Mouse (Mus musculus) left cerebral cortex, adult 9 months (tissue): ENCODE results near the gene Rtp1.

ENCODE experiments used
- DNase-seq, 2 experiments: peaks; one replicate each; pipeline ENCODE4 v3.0.0; 2022; ENCODE audit warnings: low spot score in 2 of 2

Gene Rtp1

DNA sequence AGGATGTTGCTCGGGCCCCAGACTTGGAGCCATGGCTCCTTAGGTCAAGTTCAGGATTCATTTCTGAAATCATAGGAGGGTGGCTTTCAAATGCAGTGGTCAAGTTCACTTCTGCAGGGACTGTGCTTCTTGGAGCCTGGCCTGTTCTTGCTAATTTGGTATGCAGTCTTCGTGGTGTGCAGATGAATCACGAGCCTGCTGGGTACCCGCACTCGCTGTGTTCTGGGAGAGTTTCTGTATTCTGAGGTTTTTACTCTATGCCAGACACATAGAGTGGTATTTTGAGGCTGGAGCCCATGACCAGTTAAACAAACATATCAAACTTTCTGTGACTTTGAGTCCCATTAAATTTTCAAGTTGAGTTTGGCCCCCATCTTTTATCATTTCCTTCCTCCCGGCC lies 25.4 kb downstream of the Rtp1 start:
- no peak for DNase-seq

DNA sequence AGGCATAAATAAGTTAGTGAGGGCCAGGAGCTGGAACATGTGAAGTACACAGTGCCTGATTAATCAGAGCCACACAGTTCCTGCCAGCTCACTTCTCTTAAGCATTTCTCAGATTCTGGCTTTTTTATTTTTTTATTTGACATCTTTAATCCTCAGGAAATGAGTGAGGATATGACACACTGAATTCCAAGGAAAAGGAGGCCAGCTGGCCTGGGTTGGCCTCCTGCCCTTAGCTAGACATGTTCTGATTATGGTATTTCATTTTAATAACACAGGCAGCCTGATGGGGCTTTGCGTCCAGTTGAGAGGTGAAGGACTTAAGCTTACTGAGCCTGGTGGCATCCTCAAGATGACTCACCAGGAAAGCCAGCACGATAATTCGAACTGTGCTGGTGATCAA lies 27.6 kb downstream of the Rtp1 start:
- DNase-seq = no peak

DNA sequence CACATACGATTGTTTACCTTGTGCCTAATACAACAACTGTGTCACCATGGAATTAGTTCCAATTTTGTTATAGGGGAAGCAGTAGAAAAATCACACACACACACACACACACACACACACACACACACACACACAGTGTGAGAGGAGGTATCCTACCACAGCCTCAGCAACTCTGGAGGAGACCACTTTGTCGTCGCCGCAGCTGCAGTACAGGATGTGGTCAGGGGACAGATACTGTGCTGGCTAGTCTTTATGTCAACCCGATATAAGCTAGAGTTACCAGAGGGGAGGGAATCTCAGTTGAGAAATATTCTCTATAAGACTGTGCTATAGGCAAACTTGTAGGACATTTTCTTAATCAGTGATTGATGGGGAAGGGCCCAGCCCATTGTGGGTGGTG lies 28.4 kb downstream of the Rtp1 start:
- no peak for DNase-seq

DNA sequence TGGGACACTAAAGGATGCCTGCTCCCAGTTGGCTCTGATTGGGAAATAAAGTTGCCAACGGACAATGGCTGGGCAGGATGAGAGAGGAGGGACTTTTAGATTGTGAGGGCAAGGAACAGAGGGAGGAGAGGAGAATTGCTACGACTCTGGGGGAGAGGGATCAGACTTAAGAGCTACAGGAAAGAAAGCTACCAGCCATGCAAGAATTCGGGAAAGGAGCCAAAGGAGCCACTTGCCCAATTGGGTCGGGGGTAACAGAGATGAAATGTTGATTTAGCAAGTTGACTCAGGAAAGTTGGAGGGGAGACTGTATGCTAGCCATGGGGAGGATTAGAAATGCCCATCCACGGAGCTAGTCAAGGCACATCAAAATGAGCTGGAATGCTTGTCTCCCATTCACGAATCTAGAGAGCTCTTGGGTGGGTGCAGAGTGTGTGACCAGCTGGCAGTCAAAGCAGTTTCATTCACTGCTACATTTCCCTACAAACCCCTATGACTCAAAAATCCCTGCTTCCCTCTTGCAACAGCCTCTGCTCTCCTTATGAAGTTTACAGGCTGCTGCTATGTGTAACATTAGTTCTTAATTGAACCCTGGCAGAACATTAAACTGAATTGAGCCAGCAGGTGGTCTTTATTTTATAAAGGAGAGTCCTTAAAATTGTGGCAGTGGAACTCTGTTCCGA lies 30.1 kb downstream of the Rtp1 start:
- DNase-seq = no peak

DNA sequence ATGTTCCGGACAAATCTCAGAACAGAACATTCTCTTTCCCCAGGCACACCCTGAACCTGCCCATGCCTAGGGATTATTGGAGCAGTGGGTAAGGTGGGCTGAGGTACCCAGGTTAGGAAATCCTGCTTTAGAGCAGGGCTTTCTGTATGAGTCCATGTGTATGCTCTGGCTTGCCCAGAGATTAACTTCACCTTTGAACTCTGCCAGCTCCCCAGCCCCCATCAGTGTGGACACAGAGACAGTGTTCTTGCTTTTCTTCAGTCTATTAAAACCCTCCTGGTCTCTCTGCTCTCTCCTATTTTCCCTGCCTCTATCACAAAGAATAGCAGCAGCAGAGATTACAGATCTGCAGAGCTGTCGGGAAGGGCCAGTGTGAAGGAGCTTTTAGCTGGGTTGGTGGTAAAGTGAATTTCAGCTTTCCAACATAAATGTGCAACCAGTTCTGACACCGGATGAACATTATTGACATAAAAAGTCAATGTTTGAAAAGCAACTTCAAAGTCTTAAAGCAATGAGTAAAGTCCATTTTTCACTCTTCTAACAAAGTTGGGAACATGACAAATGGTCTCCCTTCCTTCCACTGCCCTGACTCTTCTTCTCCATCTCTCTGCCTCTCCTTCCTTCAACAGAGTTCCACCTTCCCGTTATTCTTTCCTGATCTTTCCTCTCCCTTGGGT lies 34.9 kb downstream of the Rtp1 start:
- no peak for DNase-seq

DNA sequence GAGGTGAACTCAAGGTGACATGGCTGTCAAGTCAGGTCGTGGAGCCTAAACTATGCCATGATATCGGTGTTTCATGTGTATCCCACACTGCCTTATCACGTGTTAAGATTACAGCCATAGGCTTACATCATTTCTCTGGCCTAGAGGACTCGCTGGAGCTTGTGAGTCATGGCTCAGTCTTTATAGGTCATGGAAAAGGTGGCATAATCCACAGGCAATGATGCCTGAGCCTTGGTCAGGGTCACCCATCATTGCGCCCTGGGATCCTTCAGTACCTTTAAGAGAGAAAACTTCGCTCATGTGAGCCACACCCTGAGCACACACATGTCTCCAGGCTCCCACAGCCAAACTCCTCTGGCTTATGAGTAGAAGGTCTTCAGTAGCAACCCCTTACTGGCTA lies 42.6 kb downstream of the Rtp1 start:
- DNase-seq = no peak

DNA sequence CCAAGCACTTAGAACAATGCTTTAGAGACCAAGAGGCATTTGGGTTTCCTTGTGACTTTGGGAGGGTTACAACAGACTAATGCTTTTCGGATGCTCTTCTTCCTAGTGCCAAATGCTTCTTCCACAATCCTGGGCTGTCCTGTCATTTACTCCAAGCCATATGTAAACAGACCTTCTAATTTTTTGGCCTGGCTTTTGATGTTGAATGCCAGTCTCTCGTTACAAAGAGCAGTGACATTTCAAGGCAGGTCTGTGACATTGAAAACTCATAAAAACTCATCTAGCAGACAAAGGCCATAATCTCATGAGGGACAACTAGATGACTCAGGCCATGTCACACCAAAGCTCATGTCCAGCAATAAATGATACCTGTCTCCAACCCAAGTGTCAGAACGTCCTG lies 43.1 kb downstream of the Rtp1 start:
- DNase-seq = no peak

DNA sequence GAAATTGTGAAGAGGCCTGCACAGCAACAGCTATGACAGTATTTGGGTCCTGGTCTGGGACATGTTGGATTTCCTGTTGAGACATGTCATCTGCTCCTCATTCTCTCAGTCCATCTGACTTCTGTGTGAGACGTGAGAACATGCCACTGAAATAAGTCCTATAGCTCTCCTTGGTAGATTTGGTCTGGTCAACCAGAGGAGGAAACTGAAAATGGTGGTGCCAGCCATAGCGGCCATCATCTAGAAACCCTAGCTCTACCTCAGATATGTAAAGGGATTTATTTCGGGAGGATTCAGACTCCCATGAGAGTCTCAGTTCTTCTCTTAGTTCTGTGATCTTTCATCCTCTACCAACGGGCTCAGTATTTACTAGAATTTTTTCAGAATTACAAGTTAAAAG lies 46.7 kb downstream of the Rtp1 start:
- DNase-seq = no peak

DNA sequence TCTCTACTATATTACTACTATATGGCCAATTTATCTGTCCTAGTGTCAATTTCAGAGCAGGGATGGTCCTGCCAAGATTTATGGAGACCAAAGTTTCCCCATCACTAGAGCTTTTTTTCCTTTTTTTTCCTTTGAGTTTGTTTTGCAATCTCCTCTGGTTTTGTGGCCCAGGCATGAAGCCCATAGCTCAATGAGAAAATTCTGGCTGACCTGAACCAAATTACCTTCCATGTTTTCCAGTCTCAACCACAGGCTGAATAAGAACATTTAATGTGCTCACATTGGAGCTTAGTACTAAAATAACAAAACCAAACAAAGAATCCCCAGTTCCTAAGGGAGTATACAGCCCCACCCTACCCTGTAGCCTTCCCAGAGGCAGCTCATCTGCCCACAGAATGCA lies 47.7 kb downstream of the Rtp1 start:
- no peak for DNase-seq

DNA sequence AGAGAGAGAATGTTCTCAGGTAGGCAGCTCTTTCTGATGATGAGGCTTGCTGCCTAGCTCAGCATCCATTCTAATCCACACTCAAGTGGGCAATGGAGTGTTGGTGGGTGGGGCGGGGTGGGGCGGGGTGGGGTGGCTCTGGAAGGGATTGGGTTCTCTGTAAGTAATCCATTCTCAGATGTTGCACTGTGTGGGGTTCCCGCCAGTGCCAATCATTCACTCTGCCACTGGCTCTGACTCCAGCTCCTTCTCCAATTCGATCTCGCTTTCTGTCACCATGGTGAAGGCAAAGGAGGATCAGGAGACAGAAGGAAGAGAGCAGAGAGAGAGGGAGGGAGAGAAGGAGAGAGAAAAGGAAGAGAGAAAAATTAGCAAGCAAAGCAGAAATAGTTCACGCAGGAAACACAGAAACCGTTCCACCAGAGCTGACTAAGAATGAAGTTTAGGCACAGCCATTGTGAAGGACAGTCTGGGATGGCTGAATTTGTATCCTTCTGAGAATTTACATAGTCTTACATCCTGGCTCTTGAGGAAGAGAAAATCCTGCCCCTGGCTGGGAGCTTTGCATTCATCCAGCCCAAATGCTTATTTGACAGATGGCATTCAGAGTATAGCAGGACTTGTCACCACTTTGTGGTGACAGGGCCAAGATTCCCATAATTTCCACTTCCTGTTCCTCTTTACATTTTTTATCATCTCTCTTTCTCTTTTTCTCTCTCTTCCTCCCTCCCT lies 51.1 kb downstream of the Rtp1 start:
- DNase-seq = no peak

DNA sequence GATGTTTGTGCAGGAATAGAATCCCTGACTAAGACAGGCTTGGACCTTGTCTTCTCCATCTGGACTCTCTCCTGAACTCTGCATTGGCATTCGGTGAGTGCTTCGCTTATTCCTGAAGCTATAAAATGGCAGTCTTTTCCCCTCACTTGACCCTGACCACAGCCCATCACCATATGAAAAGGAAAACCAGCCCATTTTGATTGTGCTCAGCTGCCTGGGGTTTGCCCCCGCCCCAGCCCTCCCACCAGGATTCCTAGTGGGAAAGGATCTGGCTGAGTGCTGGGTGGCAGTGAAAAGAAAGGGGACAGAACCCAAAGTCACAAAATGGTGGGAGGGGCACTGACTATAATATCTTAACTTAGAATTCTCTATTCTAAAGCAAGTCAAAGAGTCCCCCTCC lies 53.3 kb downstream of the Rtp1 start:
- DNase-seq = no peak

DNA sequence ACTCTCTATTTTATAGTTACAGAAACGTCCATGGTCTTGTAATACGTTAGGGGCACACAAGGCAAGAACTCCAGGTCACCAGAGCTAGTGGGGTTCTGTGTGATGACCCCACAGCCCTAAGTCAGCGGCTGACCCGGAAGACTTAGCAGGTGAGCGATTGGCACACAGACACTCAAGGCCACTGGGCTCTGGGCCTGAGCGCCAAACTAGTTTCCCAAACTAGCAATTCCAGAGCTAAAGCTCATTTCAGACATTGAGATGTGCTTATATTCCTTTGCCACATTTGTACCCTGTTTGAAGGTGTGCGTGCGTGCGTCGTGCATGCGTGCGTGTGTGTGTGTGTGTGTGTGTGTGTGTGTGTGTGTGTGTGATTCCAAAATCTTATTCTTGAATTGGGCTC lies 53.9 kb downstream of the Rtp1 start:
- no peak for DNase-seq

DNA sequence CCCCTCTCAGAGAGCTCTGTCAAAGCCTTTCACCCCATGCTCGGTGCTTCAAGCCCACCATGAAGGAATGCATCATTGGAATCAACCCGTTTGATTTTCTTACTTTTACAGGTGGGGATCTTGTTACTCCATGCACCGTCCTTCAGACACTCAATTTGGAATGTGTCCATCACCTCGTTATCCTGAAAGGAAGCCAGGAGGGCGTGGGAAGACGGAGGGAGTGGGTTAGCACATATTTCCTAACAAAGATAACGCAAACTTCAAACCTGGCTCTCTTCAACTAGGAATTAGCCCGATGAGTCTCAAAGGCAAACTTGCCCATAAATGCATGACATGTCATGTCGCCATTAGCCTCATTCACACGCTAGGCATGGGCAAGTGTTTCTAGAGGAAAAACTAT lies 54.4 kb downstream of the Rtp1 start:
- no peak for DNase-seq
